Mouse (Mus musculus): ENCODE results near the gene Arhgap10.

Arhgap10 gene

GRCm38 (mm10) chr8:77406846-77407245 is 110.9 kb downstream of the Arhgap10 start:
- no peak for DNase-seq (ENCODE audit: low spot score in 2 of 2)

DNA sequence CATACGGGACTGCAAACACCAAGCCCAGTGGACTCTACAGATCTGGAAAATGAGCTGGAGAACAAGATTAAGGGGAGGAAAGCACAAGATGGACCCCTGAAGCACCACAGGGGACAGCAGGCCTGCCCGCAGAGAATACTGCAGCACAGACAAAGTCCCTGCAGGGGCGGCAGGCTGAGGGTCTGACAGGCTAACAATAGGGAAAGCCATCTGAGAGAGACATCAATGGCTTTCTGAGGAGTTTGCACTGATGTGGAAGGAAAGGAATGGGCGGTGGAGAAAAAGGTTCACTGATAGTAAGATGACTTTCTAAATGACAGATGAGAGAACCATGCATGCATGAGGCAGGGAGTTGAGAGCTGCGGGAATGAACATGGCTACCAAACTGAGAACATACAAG is 111.3 kb downstream of the Arhgap10 start:
- no peak for DNase-seq (ENCODE audit: low spot score in 2 of 2)

DNA sequence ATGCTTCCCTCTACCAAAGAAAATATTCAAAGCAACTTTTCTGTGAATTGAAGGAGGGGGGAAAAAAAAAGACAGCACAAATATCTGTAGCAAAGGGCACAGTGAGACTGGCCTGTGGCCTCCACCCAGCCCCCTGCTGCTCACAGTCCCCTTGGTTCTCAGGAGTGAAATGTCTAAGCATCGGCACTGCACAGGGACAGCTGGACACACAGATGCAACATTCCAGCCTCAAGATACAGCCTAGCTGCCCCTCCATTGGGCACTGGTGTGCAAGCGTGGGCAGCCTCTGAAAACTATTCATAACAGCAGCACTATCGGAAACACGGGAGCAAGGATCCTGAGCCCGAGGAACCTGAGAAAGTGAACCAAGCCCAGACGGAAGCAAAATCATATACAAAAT is 113.7 kb downstream of the Arhgap10 start:
- DNase-seq (ENCODE audit: low spot score in 2 of 2), result no peak

- DNase-seq (ENCODE audit: low spot score in 2 of 2), result no peak
Observed at GRCm38 (mm10) chr8:77401934-77402333, 115.8 kb downstream of the Arhgap10 start.

GRCm38 (mm10) chr8:77401140-77401539 is 116.6 kb downstream of the Arhgap10 start:
- no peak for DNase-seq (ENCODE audit: low spot score in 2 of 2)

DNA sequence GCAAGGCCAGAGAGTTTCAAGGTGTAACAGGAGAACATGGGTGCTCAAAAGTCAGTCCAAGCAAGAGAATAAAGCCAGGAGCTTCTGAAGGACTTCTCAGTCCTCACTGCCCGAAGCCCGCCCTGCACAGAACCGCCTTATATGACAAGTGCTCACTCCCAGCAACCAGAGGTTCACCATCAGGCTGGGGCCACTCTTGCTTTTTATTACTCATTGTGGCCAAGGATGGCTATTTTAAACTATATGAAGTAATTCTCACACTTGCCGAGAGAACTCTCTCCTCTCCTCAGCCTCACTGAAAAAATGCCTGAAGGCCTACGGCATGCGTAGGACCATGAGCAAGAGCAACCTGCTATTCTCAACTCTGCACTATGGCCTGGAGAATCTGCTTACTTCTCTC is 133.7 kb downstream of the Arhgap10 start:
- no peak for DNase-seq (ENCODE audit: low spot score in 2 of 2)

DNA sequence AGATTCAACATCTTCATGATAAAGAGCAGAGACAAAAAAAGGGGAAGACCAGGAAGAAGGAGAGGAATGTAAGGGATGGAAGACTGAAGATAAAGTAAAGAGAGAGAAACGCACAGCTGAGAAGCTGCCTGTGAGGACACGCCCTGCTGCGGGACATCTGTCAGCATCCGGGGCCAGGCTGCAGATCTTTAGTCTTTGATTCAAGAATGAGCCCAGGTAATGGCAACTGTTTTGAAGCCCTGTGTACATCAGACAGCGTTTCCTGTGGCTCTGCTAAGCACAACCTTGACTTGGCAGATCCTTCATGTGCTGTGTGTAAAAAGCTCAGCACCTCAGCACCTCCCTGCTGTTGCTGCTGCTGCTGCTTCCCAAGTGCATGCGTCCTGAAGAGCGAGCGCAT is 134.1 kb downstream of the Arhgap10 start:
- DNase-seq (ENCODE audit: low spot score in 2 of 2), result no peak

- no peak for DNase-seq (ENCODE audit: low spot score in 2 of 2)
Observed at GRCm38 (mm10) chr8:77380844-77381243, 136.9 kb downstream of the Arhgap10 start.

- DNase-seq (ENCODE audit: low spot score in 2 of 2), result peak in 1 of 2 experiments; percentile 10
Observed at GRCm38 (mm10) chr8:77379300-77379699, 138.5 kb downstream of the Arhgap10 start.

DNA sequence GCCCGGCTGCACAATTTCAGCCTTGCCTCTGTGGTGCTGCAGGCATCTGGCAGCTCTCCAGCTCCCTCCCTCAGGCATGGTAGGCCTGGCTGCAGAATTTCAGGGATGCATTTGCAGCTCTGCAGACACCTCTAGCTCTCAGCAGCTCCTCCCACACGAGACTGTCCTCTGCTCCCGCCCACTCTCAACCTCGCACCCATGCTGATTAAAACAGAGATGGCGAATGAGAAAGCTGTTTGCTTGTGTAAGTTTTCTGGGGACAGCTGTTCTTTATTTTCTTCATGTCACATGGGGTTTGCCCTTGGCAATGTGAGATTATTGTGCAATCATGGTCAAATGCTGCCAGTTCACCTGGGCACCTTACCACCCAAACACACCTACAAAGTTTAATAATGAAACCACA is 141.3 kb downstream of the Arhgap10 start:
- no peak for DNase-seq (ENCODE audit: low spot score in 2 of 2)

DNA sequence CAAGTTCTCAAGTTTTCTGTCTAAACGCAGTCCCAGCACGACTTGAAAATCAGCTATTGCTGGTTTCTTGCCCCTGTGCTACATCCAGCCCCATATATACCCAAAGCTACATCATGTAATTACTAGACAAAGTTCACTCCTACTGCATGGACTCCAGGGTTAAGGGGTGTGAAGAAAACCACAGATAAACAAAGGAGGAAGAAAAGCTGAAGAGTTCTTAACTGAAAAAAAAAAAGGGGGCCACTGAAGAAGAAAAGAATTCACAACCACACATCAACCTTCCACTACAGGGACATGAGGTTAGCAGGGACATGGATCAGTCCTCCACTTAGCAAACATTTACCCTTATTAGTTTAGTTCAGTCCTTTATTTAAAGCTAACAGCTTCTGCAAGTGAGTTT is 141.8 kb downstream of the Arhgap10 start:
- DNase-seq (ENCODE audit: low spot score in 2 of 2), result no peak

DNA sequence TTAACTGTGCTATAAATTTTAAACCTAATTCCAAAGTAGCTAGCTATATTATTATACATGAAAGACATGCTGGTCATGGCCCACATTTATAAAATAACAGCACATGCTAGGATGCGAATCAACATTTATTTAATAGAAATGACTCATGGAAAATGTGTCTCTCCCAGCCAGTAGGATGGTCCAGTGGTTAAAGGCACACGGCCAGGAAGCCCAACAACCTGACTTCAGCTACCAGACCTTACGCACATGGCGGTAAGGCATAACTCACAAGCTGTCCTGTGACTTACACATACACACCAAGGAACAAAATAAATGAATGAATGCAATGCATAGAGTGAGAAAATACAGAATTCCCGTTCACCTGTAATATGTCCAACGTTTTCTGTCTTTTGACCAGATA is 146.7 kb downstream of the Arhgap10 start:
- no peak for DNase-seq (ENCODE audit: low spot score in 2 of 2)

DNA sequence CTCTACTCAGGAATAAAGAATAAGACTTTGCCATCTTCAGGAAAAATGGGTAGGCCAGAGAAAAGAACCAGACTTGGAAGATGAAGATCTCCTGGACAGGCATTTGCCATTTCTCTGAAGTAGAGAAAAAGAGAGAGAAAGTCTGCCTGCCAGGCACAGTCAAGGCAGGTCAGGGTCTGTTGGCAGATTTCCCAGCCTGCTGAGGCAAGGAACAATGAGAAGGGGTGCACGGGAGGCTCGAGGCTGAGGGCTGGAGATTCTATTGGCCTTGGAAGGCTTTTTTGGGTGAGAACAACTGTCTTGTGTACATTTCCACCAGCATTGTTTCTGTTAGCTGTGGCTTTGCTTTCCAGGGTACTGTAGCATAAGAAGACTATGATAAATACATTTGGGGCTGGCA is 147.4 kb downstream of the Arhgap10 start:
- DNase-seq (ENCODE audit: low spot score in 2 of 2), result no peak

GRCm38 (mm10) chr8:77369671-77370070 is 148.1 kb downstream of the Arhgap10 start:
- no peak for DNase-seq (ENCODE audit: low spot score in 2 of 2)

GRCm38 (mm10) chr8:77367091-77367490 is 150.7 kb downstream of the Arhgap10 start:
- DNase-seq (ENCODE audit: low spot score in 2 of 2), result no peak

DNA sequence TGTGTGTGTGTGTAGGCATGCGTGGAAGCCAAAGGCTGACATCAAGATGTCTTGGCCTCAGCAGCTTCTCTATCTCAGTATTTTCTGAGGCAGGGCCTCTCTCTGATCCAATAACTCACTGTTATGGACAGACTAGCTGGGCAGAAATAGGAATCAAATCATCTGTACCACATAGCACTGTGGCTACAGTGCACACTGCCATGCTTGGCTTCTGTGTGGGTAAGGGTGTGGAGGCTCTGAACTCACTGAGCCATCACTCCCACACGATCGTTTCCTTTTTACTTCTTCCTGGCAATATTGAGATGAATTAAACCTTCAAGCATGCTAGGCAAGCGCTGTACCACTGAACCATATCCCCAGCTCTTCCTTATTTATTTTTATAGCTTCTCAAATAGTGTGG is 151.3 kb downstream of the Arhgap10 start:
- no peak for DNase-seq (ENCODE audit: low spot score in 2 of 2)

- DNase-seq (ENCODE audit: low spot score in 2 of 2), result no peak
Observed at GRCm38 (mm10) chr8:77365990-77366389, 151.8 kb downstream of the Arhgap10 start.

GRCm38 (mm10) chr8:77364472-77364871 is 153.3 kb downstream of the Arhgap10 start:
- DNase-seq (ENCODE audit: low spot score in 2 of 2), result no peak

GRCm38 (mm10) chr8:77360853-77361252 is 156.9 kb downstream of the Arhgap10 start:
- DNase-seq (ENCODE audit: low spot score in 2 of 2), result no peak

DNA sequence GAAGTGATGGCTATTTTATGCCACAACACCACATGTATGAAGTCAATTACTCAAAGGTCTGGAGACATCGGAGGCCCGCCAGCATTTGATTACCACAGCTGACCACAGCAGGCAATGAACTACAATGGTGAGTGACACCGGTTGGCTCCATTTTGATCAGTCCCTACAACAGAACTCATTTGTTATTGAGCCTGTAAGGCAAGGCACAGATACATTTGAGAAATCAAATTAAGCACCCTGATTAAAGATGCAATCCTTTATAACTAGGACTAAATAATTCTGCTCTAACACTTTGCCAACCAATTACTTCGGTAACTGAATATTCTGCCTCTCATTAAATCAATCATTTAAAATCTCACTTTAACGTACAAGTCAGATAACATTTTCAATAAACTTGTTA is 157.3 kb downstream of the Arhgap10 start:
- no peak for DNase-seq (ENCODE audit: low spot score in 2 of 2)

- no peak for DNase-seq (ENCODE audit: low spot score in 2 of 2)
Observed at GRCm38 (mm10) chr8:77357126-77357525, 160.6 kb downstream of the Arhgap10 start.

GRCm38 (mm10) chr8:77355344-77355743 is 162.4 kb downstream of the Arhgap10 start:
- DNase-seq (ENCODE audit: low spot score in 2 of 2), result no peak

DNA sequence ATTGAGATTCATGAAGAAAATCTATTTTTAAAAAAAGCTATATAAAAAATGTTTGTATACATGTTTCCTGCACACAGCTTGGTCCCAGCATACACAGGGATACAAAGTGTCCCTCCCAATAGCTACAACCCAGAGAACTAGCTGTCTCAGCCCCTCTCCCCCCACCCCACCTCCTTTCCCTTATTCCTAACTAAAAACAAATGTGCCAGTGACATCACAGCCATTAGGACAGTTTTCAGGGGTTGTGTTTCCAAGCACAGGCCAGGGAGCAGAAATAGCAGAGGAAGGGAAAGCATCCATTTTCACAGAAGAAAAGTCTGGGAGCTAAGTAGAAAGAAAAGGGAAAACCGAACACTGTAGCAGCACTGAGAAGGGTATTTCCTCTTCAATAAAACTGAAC is 163.6 kb downstream of the Arhgap10 start:
- DNase-seq (ENCODE audit: low spot score in 2 of 2), result no peak

- DNase-seq (ENCODE audit: low spot score in 2 of 2), result no peak
Observed at GRCm38 (mm10) chr8:77351177-77351860, 166.4 kb downstream of the Arhgap10 start.
